ENCODE assay signal across 11 mouse cellular contexts in genomic region chr16:45676462-45676861, GRCm38 (mm10). TPM values are rescaled to one million over a fixed set of nuclear protein-coding genes. Genes with fewer than 3 reads are reported as not detected.
DNase-seq lines count a peak whose midpoint lies in the region; ATAC-seq and TF ChIP-seq lines count a peak whose summit lies in the region.
"Had no signal": no experiment of that assay in that cellular context is flagged by ENCODE, and none has a peak within 500 bp of the region (broad histone marks: within the 10 kb centered on the region; RNA-seq: fewer than 3 reads in every experiment).

No protein-coding gene starts in this region.

- H3K4me1 ChIP-seq in forebrain, embryonic 11.5 days (replicated peaks; ENCODE audit: control insufficient read depth, insufficient read depth, low read length), result no peaks in the 10 kb centered on the region
- no peaks in the 10 kb centered on the region for H3K4me1 ChIP-seq in forebrain, embryonic 16.5 days (replicated peaks; ENCODE audit: control insufficient read depth, insufficient read depth, low read length)
- H3K4me1 ChIP-seq in liver, adult 2 months (ENCODE audit: control insufficient read depth, insufficient read depth, low read length), result no peaks in the 10 kb centered on the region
- H3K4me1 ChIP-seq in liver, embryonic 11.5 days (replicated peaks; ENCODE audit: control insufficient read depth, insufficient read depth, low read length), result no peaks in the 10 kb centered on the region
- H3K4me1 ChIP-seq in MEL (ENCODE audit: control insufficient read depth in 1 of 2, insufficient read depth in 2 of 2, low read length in 2 of 2), result no peaks in the 10 kb centered on the region
- H3K4me1 ChIP-seq: embryonic facial prominence, embryonic 12.5 days; heart, embryonic 15.5 days had no signal

- H3K79me2 ChIP-seq in liver, adult 2 months (ENCODE audit: control insufficient read depth, insufficient read depth, low read length), result no peaks in the 10 kb centered on the region
- H3K79me2 ChIP-seq in MEL (ENCODE audit: control insufficient read depth, insufficient read depth, low read length, poor library complexity), result no peaks in the 10 kb centered on the region

- H3K27me3 ChIP-seq in forebrain, embryonic 11.5 days (ENCODE audit: control insufficient read depth, insufficient read depth, low read length), result no peaks in the 10 kb centered on the region
- no peaks in the 10 kb centered on the region for H3K27me3 ChIP-seq in forebrain, embryonic 16.5 days (replicated peaks; ENCODE audit: control insufficient read depth, insufficient read depth, low read length)
- no peaks in the 10 kb centered on the region for H3K27me3 ChIP-seq in liver, adult 2 months (ENCODE audit: control insufficient read depth, insufficient read depth, low read length)
- H3K27me3 ChIP-seq in liver, embryonic 11.5 days (replicated peaks; ENCODE audit: control insufficient read depth, insufficient read depth, low read length), result no peaks in the 10 kb centered on the region
- peaks cover 2% of the 10 kb centered on the region in 2 experiments for H3K27me3 ChIP-seq in MEL (ENCODE audit: control insufficient read depth in 1 of 2, insufficient read depth in 2 of 2, low read length in 2 of 2)
- H3K27me3 ChIP-seq: embryonic facial prominence, embryonic 12.5 days; heart, embryonic 15.5 days had no signal

- TF ChIP-seq EP300 in MEL (IDR thresholded peaks at IDR 0.05; ENCODE audit: low read depth in 1 of 2, low read length in 2 of 2), result no peak

- peak; percentile 87 for TF ChIP-seq RAD21 in MEL (IDR thresholded peaks at IDR 0.05; ENCODE audit: low read depth, low read length)

- DNase-seq in forebrain, embryonic 11.5 days (ENCODE audit: low spot score), result no peak
- peak; percentile 21 for DNase-seq in liver, adult 2 months (ENCODE audit: extremely low read depth, low read depth, low spot score)
- DNase-seq in liver, embryonic 11.5 days (ENCODE audit: low spot score), result no peak
- peak; percentile 45 for DNase-seq in MEL (ENCODE audit: low read depth, low spot score)
- peak; percentile 12 for DNase-seq in lung, postnatal 25 days (ENCODE audit: low spot score)
- DNase-seq in c-Kit-positive CD71-positive TER-119-positive erythroid progenitor cells, embryonic 14.5 days (ENCODE audit: low spot score), result no peak
- DNase-seq: spleen, adult 18-20 months had no signal

- no peak overlapping the region for H3K9ac ChIP-seq in forebrain, embryonic 11.5 days (ENCODE audit: low read length)
- H3K9ac ChIP-seq in forebrain, embryonic 16.5 days (replicated peaks; ENCODE audit: low read depth, low read length), result no peak overlapping the region
- no peak overlapping the region for H3K9ac ChIP-seq in liver, adult 2 months (ENCODE audit: low read depth, low read length)
- no peak overlapping the region for H3K9ac ChIP-seq in liver, embryonic 11.5 days (ENCODE audit: low read depth, low read length)
- H3K9ac ChIP-seq in MEL (ENCODE audit: control insufficient read depth, low read depth, low read length, poor library complexity, severe bottlenecking), result no peak overlapping the region
- H3K9ac ChIP-seq: embryonic facial prominence, embryonic 12.5 days; heart, embryonic 15.5 days had no signal

- H3K27ac ChIP-seq in forebrain, embryonic 11.5 days (ENCODE audit: low read depth, low read length), result no peak overlapping the region
- no peak overlapping the region for H3K27ac ChIP-seq in forebrain, embryonic 16.5 days (ENCODE audit: low read length)
- H3K27ac ChIP-seq in liver, adult 2 months (replicated peaks; ENCODE audit: insufficient read depth, low read depth, low read length), result no peak overlapping the region
- no peak overlapping the region for H3K27ac ChIP-seq in liver, embryonic 11.5 days (ENCODE audit: low read depth, low read length)
- no peak overlapping the region for H3K27ac ChIP-seq in MEL (ENCODE audit: control insufficient read depth, low read depth, low read length)
- H3K27ac ChIP-seq: embryonic facial prominence, embryonic 12.5 days; heart, embryonic 15.5 days had no signal

- no peaks in the 10 kb centered on the region for H3K9me3 ChIP-seq in forebrain, embryonic 11.5 days (ENCODE audit: control insufficient read depth, low read length)
- no peaks in the 10 kb centered on the region for H3K9me3 ChIP-seq in forebrain, embryonic 16.5 days (ENCODE audit: control insufficient read depth, low read length)
- H3K9me3 ChIP-seq in liver, embryonic 11.5 days (ENCODE audit: control insufficient read depth, low read length), result no peaks in the 10 kb centered on the region
- no peaks in the 10 kb centered on the region for H3K9me3 ChIP-seq in MEL (replicated peaks; ENCODE audit: insufficient read depth, low read length)
- H3K9me3 ChIP-seq: embryonic facial prominence, embryonic 12.5 days; heart, embryonic 15.5 days had no signal

- H3K4me3 ChIP-seq in forebrain, embryonic 11.5 days (ENCODE audit: low read depth, low read length), result no peak overlapping the region
- H3K4me3 ChIP-seq in forebrain, embryonic 16.5 days (replicated peaks; ENCODE audit: low read length), result no peak overlapping the region
- no peak overlapping the region for H3K4me3 ChIP-seq in liver, adult 2 months (ENCODE audit: insufficient read depth, low read depth, low read length)
- no peak overlapping the region for H3K4me3 ChIP-seq in liver, embryonic 11.5 days (ENCODE audit: low read depth, low read length)
- H3K4me3 ChIP-seq in MEL (ENCODE audit: control insufficient read depth in 1 of 2, insufficient read depth in 1 of 2, low read depth in 2 of 2, low read length in 2 of 2), result no peak overlapping the region
- H3K4me3 ChIP-seq: embryonic facial prominence, embryonic 12.5 days; heart, embryonic 15.5 days had no signal

- WGBS in forebrain, embryonic 11.5 days, result 50% methylated on average over 1 of the region's 1 CpGs
- 44% methylated on average over 1 of the region's 1 CpGs for WGBS in forebrain, embryonic 16.5 days
- 12% methylated on average over 1 of the region's 1 CpGs for WGBS in liver, adult 2 months
- WGBS in liver, embryonic 11.5 days, result 34% methylated on average over 1 of the region's 1 CpGs

- TF ChIP-seq CTCF in liver, adult 2 months (IDR thresholded peaks at IDR 0.05; ENCODE audit: low read depth, low read length), result no peak
- peak; percentile 22 to 82 (median 36) for TF ChIP-seq CTCF in MEL (IDR thresholded peaks at IDR 0.05 in 2 of 3, conservative IDR thresholded peaks at IDR 0.05 in 1 of 3; ENCODE audit: control insufficient read depth in 1 of 3, insufficient read depth in 1 of 3, low read depth in 2 of 3, low read length in 3 of 3, poor library complexity in 1 of 3, severe bottlenecking in 1 of 3)

- no peak overlapping the region for H3K4me2 ChIP-seq in forebrain, embryonic 11.5 days (ENCODE audit: low read depth, low read length, severe bottlenecking)
- H3K4me2 ChIP-seq in forebrain, embryonic 16.5 days (ENCODE audit: low read length), result no peak overlapping the region
- H3K4me2 ChIP-seq in liver, embryonic 11.5 days, result no peak overlapping the region
- H3K4me2 ChIP-seq: embryonic facial prominence, embryonic 12.5 days; heart, embryonic 15.5 days had no signal

- no peak for TF ChIP-seq POLR2A in liver, adult 2 months (IDR thresholded peaks at IDR 0.05; ENCODE audit: extremely low read depth, insufficient read depth, low read length)
- TF ChIP-seq POLR2A in MEL (IDR thresholded peaks at IDR 0.05; ENCODE audit: control insufficient read depth in 1 of 2, insufficient read depth in 1 of 2, low read depth in 1 of 2, low read length in 2 of 2, poor library complexity in 1 of 2), result no peak

- H3K36me3 ChIP-seq in forebrain, embryonic 11.5 days (ENCODE audit: control insufficient read depth, insufficient read depth, low read length), result no peaks in the 10 kb centered on the region
- H3K36me3 ChIP-seq in forebrain, embryonic 16.5 days (ENCODE audit: control insufficient read depth, insufficient read depth), result no peaks in the 10 kb centered on the region
- H3K36me3 ChIP-seq in liver, adult 2 months (ENCODE audit: control insufficient read depth, insufficient read depth, low read length), result no peaks in the 10 kb centered on the region
- no peaks in the 10 kb centered on the region for H3K36me3 ChIP-seq in liver, embryonic 11.5 days (ENCODE audit: control insufficient read depth, insufficient read depth, low read length)
- no peaks in the 10 kb centered on the region for H3K36me3 ChIP-seq in MEL (ENCODE audit: control insufficient read depth in 1 of 2, insufficient read depth in 2 of 2, low read length in 2 of 2)
- H3K36me3 ChIP-seq: embryonic facial prominence, embryonic 12.5 days; heart, embryonic 15.5 days had no signal

- ATAC-seq in forebrain, embryonic 11.5 days (replicated peaks; ENCODE audit: low FRiP score), result 0 out of 2 replicates have a peak, but pooled peaks have one; percentile 30
- ATAC-seq in forebrain, embryonic 16.5 days, result no peak
- ATAC-seq in liver, embryonic 11.5 days (replicated peaks; ENCODE audit: low FRiP score), result no peak
- ATAC-seq in monocyte, adult 5-6 weeks (replicated peaks; ENCODE audit: insufficient number of reproducible peaks, low FRiP score, low TSS enrichment, poor library complexity, severe bottlenecking), result no peak

RNA-seq across cellular contexts. Expression of gene Tmprss7, which starts 17.0 kb away (rescaled TPM):
- polyA plus RNA-seq in forebrain, embryonic 11.5 days (2014; fragmentation: Nextera tagmentation; extraction: Ambion mirVana), result 0.27 and 0.52 TPM in 2 replicates
- 0.58 and 0.75 TPM in 2 replicates for polyA plus RNA-seq in forebrain, embryonic 16.5 days (2015; fragmentation: Nextera tagmentation; extraction: Ambion mirVana)
- total RNA-seq in liver, adult 2 months (2014; rRNA removed), result under 0.01 and 0.07 TPM in 2 replicates
- polyA plus RNA-seq in liver, adult 2 months (2012; rRNA removed), result 0.04 TPM in 1 of 2 replicates, not detected in the other
- 0.63 and 0.84 TPM in 2 replicates for polyA plus RNA-seq in liver, embryonic 11.5 days (2014; fragmentation: Nextera tagmentation; extraction: Ambion mirVana)
- 0.04 TPM in 1 of 2 replicates, not detected in the other for total RNA-seq in MEL (2012; rRNA removed)
- polyA plus RNA-seq in MEL (2012; ENCODE audit: insufficient read depth in 1 of 2, insufficient read length in 2 of 2, low read depth in 1 of 2, low replicate concordance in 2 of 2, missing spikeins in 1 of 2), result under 1 TPM in 1 of 2 experiments, not detected in 1; 0.04 TPM
- not detected in 3 replicates for total RNA-seq in monocyte, adult 5-6 weeks (2017)
- polyA plus RNA-seq: heart, embryonic 15.5 days had no signal

RNA-seq across cellular contexts. Expression of gene BC016579, which starts 22.6 kb away (rescaled TPM):
- polyA plus RNA-seq in forebrain, embryonic 11.5 days (2014; fragmentation: Nextera tagmentation; extraction: Ambion mirVana), result 0.20 TPM in 1 of 2 replicates, not detected in the other
- polyA plus RNA-seq in forebrain, embryonic 16.5 days (2015; fragmentation: Nextera tagmentation; extraction: Ambion mirVana), result not detected in 2 replicates
- total RNA-seq in liver, adult 2 months (2014; rRNA removed), result 0.13 and 0.18 TPM in 2 replicates
- 0.04 TPM in 1 of 2 replicates, not detected in the other for polyA plus RNA-seq in liver, adult 2 months (2012; rRNA removed)
- 0.34 and 0.90 TPM in 2 replicates for polyA plus RNA-seq in liver, embryonic 11.5 days (2014; fragmentation: Nextera tagmentation; extraction: Ambion mirVana)
- not detected in 2 replicates for total RNA-seq in MEL (2012; rRNA removed)
- polyA plus RNA-seq in MEL (2012; ENCODE audit: insufficient read depth in 1 of 2, insufficient read length in 2 of 2, low read depth in 1 of 2, low replicate concordance in 2 of 2, missing spikeins in 1 of 2), result not detected
- not detected in 3 replicates for total RNA-seq in monocyte, adult 5-6 weeks (2017)
- polyA plus RNA-seq: embryonic facial prominence, embryonic 12.5 days; heart, embryonic 15.5 days had no signal

RNA-seq across cellular contexts. Expression of gene Tagln3, which starts 47.9 kb away (rescaled TPM):
- 212 and 237 TPM in 2 replicates for polyA plus RNA-seq in forebrain, embryonic 11.5 days (2014; fragmentation: Nextera tagmentation; extraction: Ambion mirVana)
- 455 and 473 TPM in 2 replicates for polyA plus RNA-seq in forebrain, embryonic 16.5 days (2015; fragmentation: Nextera tagmentation; extraction: Ambion mirVana)
- 0.54 and 0.55 TPM in 2 replicates for total RNA-seq in liver, adult 2 months (2014; rRNA removed)
- polyA plus RNA-seq in liver, adult 2 months (2012; rRNA removed), result 0.09 and 0.43 TPM in 2 replicates
- polyA plus RNA-seq in liver, embryonic 11.5 days (2014; fragmentation: Nextera tagmentation; extraction: Ambion mirVana), result 4.1 and 5.4 TPM in 2 replicates
- total RNA-seq in MEL (2012; rRNA removed), result not detected in 2 replicates
- not detected for polyA plus RNA-seq in MEL (2012; ENCODE audit: insufficient read depth in 1 of 2, insufficient read length in 2 of 2, low read depth in 1 of 2, low replicate concordance in 2 of 2, missing spikeins in 1 of 2)
- total RNA-seq in monocyte, adult 5-6 weeks (2017), result not detected in 3 replicates

Comparison
In these comparisons a context has a peak if more than half of its experiments do, and no peak if none do; other contexts are left out.
1. DNase-seq: peak in liver, adult 2 months (single experiment), MEL (single experiment) and lung, postnatal 25 days (single experiment); none in forebrain, embryonic 11.5 days (single experiment), liver, embryonic 11.5 days (single experiment) and c-Kit-positive CD71-positive TER-119-positive erythroid progenitor cells, embryonic 14.5 days (single experiment).
2. RNA of gene Tagln3, which starts 47.9 kb away (polyA plus RNA-seq): 455 to 473 TPM in forebrain, embryonic 16.5 days and 212 to 237 TPM in forebrain, embryonic 11.5 days; 4.1 to 5.4 TPM in liver, embryonic 11.5 days, 0.09 to 0.43 TPM in liver, adult 2 months and not detected in MEL; every median in the first group is over 10 times any median in the second.